Mouse (Mus musculus): ENCODE data around the gene Cacna2d2. TPM values are rescaled to one million over a fixed set of nuclear protein-coding genes. Genes with fewer than 3 reads are reported as not detected.
A peak's percentile ranks its signal among the peaks of the same experiment; 100 is the strongest.

The Cacna2d2 gene
- total and polyA plus RNA-seq, 3 experiments, result 12.9 to 14.1 (median 13.3) TPM

DNA sequence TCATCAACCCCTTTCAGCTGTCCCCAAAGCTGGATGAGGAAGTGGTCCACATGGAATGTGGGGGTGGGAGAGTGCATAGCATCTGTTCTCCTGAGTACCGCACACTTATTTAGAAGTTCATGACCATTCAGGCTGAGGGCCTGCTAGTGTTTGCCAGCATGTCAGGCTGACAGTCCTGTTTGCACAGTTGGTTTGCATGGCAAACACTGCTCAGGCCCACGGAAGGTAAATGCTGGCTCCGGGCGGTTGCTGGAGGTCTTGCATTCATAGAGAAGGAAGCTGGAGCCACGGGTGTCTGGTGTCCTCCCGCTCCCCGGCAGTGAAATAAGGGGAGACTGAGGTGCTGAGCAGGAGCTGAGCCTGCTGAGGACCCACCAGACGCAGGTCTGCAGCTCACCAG, 53.7 kb downstream of the Cacna2d2 start:
- DNase-seq, result no peak
- 77% methylated on average over 8 of the region's 8 CpGs for WGBS
- H3K27ac ChIP-seq, result no peak overlapping the region
- no peak for TF ChIP-seq EP300 (IDR thresholded peaks at IDR 0.05; ENCODE audit: insufficient read depth, low read depth, low read length)
- TF ChIP-seq CTCF (IDR thresholded peaks at IDR 0.05), result no peak
- no peak for TF ChIP-seq POLR2A (IDR thresholded peaks at IDR 0.05; ENCODE audit: insufficient read depth, low read depth, low read length)
- no peaks in the 10 kb centered on the region for H3K36me3 ChIP-seq (ENCODE audit: control insufficient read depth, insufficient read depth, low read length)
- H3K27me3 ChIP-seq (ENCODE audit: control insufficient read depth, insufficient read depth, low read length), result no peaks in the 10 kb centered on the region
- H3K4me3 ChIP-seq, result no peak overlapping the region
- intact Hi-C loops (cut with DNase I), result no loop called here
- no peak overlapping the region for H3K9ac ChIP-seq (ENCODE audit: low read depth, low read length)
- H3K4me1 ChIP-seq (ENCODE audit: control insufficient read depth, insufficient read depth, low read length), result no peaks in the 10 kb centered on the region
- H3K79me2 ChIP-seq (replicated peaks; ENCODE audit: control insufficient read depth, insufficient read depth, low read length), result no peaks in the 10 kb centered on the region

DNA sequence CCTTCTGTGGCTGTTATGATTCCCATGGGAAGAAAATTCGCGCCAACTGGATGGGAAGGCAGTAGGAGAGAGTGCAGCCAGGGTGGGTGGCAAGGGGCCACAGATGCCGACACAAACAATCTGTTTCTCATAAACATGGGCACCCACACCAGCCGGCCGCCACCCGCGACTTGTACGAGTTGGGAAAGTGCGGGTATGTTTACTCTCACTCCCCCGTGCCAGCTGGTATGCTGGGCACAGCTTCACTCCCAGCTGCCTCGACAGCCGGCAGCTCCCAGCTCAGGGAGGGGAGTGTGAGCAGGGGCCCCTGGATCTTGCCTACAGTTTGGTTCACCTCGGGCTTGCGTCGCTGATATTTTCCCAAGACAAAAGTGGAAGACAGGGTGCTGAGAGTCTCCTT, 57.3 kb downstream of the Cacna2d2 start:
- Histone ChIP-seq H3K79me2 (replicated peaks; ENCODE audit: control insufficient read depth, insufficient read depth, low read length) (no peaks in the 10 kb centered on the region), H3K27ac (no peak overlapping the region), H3K9ac (ENCODE audit: low read depth, low read length) (no peak overlapping the region), H3K4me3 (no peak overlapping the region), H3K36me3 (ENCODE audit: control insufficient read depth, insufficient read depth, low read length) (no peaks in the 10 kb centered on the region), H3K27me3 (ENCODE audit: control insufficient read depth, insufficient read depth, low read length) (no peaks in the 10 kb centered on the region), H3K4me1 (ENCODE audit: control insufficient read depth, insufficient read depth, low read length) (no peaks in the 10 kb centered on the region)
- WGBS, result 63% methylated on average over 15 of the region's 15 CpGs
- intact Hi-C loops (cut with DNase I), result no loop called here
- TF ChIP-seq POLR2A (IDR thresholded peaks at IDR 0.05; ENCODE audit: insufficient read depth, low read depth, low read length), result no peak
- TF ChIP-seq EP300 (IDR thresholded peaks at IDR 0.05; ENCODE audit: insufficient read depth, low read depth, low read length), result no peak
- TF ChIP-seq CTCF (IDR thresholded peaks at IDR 0.05), result no peak
- DNase-seq, result no peak

DNA sequence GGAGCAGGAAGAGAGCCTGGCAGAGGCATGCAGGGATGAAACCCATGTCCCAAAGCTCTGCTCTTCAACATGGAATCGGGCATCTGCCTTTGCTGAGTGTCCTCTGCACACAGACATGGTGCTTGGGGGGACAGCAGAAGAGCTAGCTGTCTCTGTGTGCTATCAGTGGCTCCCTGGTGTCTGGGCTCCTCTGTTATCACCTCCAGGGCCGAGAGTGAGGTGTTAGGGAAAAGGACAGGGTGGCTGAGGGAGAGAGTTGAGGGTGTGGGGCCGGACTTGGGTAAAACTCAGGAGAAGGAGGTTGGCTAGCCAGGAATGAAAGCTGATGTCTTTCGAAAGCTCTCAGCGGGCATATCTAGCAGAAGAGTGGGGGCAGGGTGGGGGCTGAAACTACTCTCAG, 63.5 kb downstream of the Cacna2d2 start:
- TF ChIP-seq EP300 (IDR thresholded peaks at IDR 0.05; ENCODE audit: insufficient read depth, low read depth, low read length), result no peak
- TF ChIP-seq POLR2A (IDR thresholded peaks at IDR 0.05; ENCODE audit: insufficient read depth, low read depth, low read length), result no peak
- no peak for TF ChIP-seq CTCF (IDR thresholded peaks at IDR 0.05)
- intact Hi-C loops (cut with DNase I), result loop anchor here (2.0 to 5.0 kb wide), 2 partner anchors 49 to 96 kb away; no protein-coding TSS in a partner anchor
- no peaks in the 10 kb centered on the region for H3K27me3 ChIP-seq (ENCODE audit: control insufficient read depth, insufficient read depth, low read length)
- no peak overlapping the region for H3K4me3 ChIP-seq
- H3K27ac ChIP-seq, result no peak overlapping the region; the same call in 1 of the 2 replicates
- H3K9ac ChIP-seq (ENCODE audit: low read depth, low read length), result no peak overlapping the region
- no peaks in the 10 kb centered on the region for H3K79me2 ChIP-seq (replicated peaks; ENCODE audit: control insufficient read depth, insufficient read depth, low read length)
- no peak for DNase-seq
- no peaks in the 10 kb centered on the region for H3K4me1 ChIP-seq (ENCODE audit: control insufficient read depth, insufficient read depth, low read length)
- no peaks in the 10 kb centered on the region for H3K36me3 ChIP-seq (ENCODE audit: control insufficient read depth, insufficient read depth, low read length)
- 43% methylated on average over 5 of the region's 5 CpGs for WGBS

DNA sequence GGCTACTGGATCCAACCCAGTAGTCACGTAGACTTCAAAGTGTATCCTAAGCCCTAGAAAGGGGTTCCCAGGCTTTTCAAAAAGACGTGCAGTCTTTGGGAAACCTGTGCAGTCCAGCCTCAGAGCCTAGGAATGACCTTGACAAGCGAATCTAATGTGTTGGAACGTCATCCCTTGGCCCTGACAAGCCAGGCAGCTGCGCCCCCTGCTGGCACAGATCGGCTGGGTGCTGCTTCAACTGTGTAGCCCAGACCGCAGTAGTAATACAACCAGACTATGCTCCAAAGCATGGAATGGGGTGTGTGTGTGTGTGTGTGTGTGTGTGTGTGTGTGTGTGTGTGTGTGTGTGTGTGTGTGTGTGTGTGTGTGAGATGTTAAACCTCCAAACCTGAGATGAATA, 64.1 kb downstream of the Cacna2d2 start:
- Histone ChIP-seq H3K27ac (no peak overlapping the region; the same call in 1 of the 2 replicates), H3K4me3 (no peak overlapping the region), H3K9ac (ENCODE audit: low read depth, low read length) (no peak overlapping the region), H3K27me3 (ENCODE audit: control insufficient read depth, insufficient read depth, low read length) (no peaks in the 10 kb centered on the region), H3K4me1 (ENCODE audit: control insufficient read depth, insufficient read depth, low read length) (no peaks in the 10 kb centered on the region), H3K36me3 (ENCODE audit: control insufficient read depth, insufficient read depth, low read length) (no peaks in the 10 kb centered on the region), H3K79me2 (replicated peaks; ENCODE audit: control insufficient read depth, insufficient read depth, low read length) (no peaks in the 10 kb centered on the region)
- 16% methylated on average over 7 of the region's 7 CpGs for WGBS
- TF ChIP-seq POLR2A (IDR thresholded peaks at IDR 0.05; ENCODE audit: insufficient read depth, low read depth, low read length), result no peak
- peak; percentile 74 for TF ChIP-seq CTCF (IDR thresholded peaks at IDR 0.05)
- TF ChIP-seq EP300 (IDR thresholded peaks at IDR 0.05; ENCODE audit: insufficient read depth, low read depth, low read length), result peak; percentile 35; the same call in 1 of the 2 replicates
- peak; percentile 65 to 81 for DNase-seq
- intact Hi-C loops (cut with DNase I), result loop anchor here (2.0 to 5.0 kb wide), 2 partner anchors 49 to 97 kb away; no protein-coding TSS in a partner anchor

DNA sequence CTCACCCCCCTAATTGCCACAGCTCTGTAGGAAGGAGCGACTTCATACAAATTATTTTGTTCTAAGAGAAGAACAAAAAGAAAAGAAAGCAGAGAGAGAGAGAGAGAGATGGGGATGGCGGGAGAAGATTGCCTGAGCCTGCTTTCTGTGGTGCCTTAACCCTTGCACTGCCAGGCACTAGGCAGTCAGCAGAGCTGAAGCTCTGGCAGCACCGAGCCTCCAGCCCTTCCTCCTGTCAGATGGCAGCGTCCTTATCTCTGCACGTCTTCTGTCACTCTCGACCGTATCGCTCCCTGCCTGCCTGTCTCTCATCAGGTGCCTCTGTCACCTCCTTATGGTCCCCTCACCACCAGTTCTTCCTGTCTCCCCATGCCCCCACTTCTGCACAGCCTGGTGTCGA, 64.7 kb downstream of the Cacna2d2 start:
- WGBS, result 14% methylated on average over 9 of the region's 9 CpGs
- H3K79me2 ChIP-seq (replicated peaks; ENCODE audit: control insufficient read depth, insufficient read depth, low read length), result no peaks in the 10 kb centered on the region
- H3K27me3 ChIP-seq (ENCODE audit: control insufficient read depth, insufficient read depth, low read length), result no peaks in the 10 kb centered on the region
- H3K4me1 ChIP-seq (ENCODE audit: control insufficient read depth, insufficient read depth, low read length), result no peaks in the 10 kb centered on the region
- no peak overlapping the region for H3K27ac ChIP-seq
- no peaks in the 10 kb centered on the region for H3K36me3 ChIP-seq (ENCODE audit: control insufficient read depth, insufficient read depth, low read length)
- TF ChIP-seq POLR2A (IDR thresholded peaks at IDR 0.05; ENCODE audit: insufficient read depth, low read depth, low read length) (no peak), EP300 (IDR thresholded peaks at IDR 0.05; ENCODE audit: insufficient read depth, low read depth, low read length) (no peak), CTCF (IDR thresholded peaks at IDR 0.05) (no peak)
- DNase-seq, result no peak
- H3K4me3 ChIP-seq, result no peak overlapping the region
- intact Hi-C loops (cut with DNase I), result loop anchor here (5.0 kb wide), 1 partner anchor 48 kb away; no protein-coding TSS in a partner anchor
- no peak overlapping the region for H3K9ac ChIP-seq (ENCODE audit: low read depth, low read length)

DNA sequence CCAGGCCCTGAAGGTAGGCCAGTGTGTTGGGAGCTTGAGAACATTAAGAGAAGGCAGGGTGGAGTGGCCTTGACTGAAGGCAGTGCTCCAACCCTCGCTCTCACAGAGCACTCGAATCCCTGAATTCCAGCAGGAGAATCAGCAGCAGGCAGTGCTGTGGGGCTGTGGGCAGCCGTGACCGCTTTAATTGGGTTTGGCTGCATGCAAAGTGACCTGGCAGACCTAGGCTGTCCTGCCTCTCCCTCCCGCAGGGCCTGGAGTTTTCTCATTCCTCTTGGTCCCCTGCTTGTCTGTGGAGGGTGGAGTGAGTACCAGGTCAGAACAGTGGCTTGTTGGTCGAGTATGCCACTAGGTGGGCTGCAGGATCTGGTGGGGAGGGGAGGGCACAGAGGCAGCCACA, 66.2 kb downstream of the Cacna2d2 start:
- H3K79me2 ChIP-seq (replicated peaks; ENCODE audit: control insufficient read depth, insufficient read depth, low read length), result no peaks in the 10 kb centered on the region
- intact Hi-C loops (cut with DNase I), result no loop called here

More for the DNA sequence above, 66.2 kb downstream of the Cacna2d2 start:
- no peak overlapping the region for H3K4me3 ChIP-seq
- no peak for DNase-seq
- no peaks in the 10 kb centered on the region for H3K36me3 ChIP-seq (ENCODE audit: control insufficient read depth, insufficient read depth, low read length)
- no peak for TF ChIP-seq CTCF (IDR thresholded peaks at IDR 0.05)
- no peak for TF ChIP-seq POLR2A (IDR thresholded peaks at IDR 0.05; ENCODE audit: insufficient read depth, low read depth, low read length)
- TF ChIP-seq EP300 (IDR thresholded peaks at IDR 0.05; ENCODE audit: insufficient read depth, low read depth, low read length), result no peak
- H3K27me3 ChIP-seq (ENCODE audit: control insufficient read depth, insufficient read depth, low read length), result no peaks in the 10 kb centered on the region
- H3K27ac ChIP-seq, result no peak overlapping the region
- WGBS, result 40% methylated on average over 6 of the region's 6 CpGs
- no peak overlapping the region for H3K9ac ChIP-seq (ENCODE audit: low read depth, low read length)
- H3K4me1 ChIP-seq (ENCODE audit: control insufficient read depth, insufficient read depth, low read length), result no peaks in the 10 kb centered on the region

Measured in heart, adult 2 months (tissue).